Comparison of ENCODE assay signal across 7 mouse cellular contexts in genomic region chr2:116979561-116980391, GRCm38 (mm10).
DNase-seq lines count a peak whose midpoint lies in the region; ATAC-seq and TF ChIP-seq lines count a peak whose summit lies in the region.

No protein-coding gene starts in this region.

- TF ChIP-seq RAD21 in CH12.LX (IDR thresholded peaks at IDR 0.05; ENCODE audit: low read depth, low read length): no peak

- peaks cover 3 to 45% of the 10 kb centered on the region in 2 experiments; a peak in 3 of 4 replicates for H3K4me1 ChIP-seq in CH12.LX (ENCODE audit: control insufficient read depth in 1 of 2, insufficient read depth in 2 of 2)
- H3K4me1 ChIP-seq in embryonic facial prominence, embryonic 15.5 days: peaks cover 44% of the 10 kb centered on the region
- H3K4me1 ChIP-seq in limb, embryonic 13.5 days: peaks cover 45% of the 10 kb centered on the region

- no peak for TF ChIP-seq CTCF in CH12.LX (conservative IDR thresholded peaks at IDR 0.05 in 1 of 2, IDR thresholded peaks at IDR 0.05 in 1 of 2; ENCODE audit: low read depth in 2 of 2, low read length in 2 of 2)

- no peak for TF ChIP-seq EP300 in CH12.LX (IDR thresholded peaks at IDR 0.05; ENCODE audit: low read length)

- H3K4me3 ChIP-seq in CH12.LX (replicated peaks in 1 of 3; ENCODE audit: low read depth in 2 of 3, low read length in 2 of 3, poor library complexity in 1 of 3): no peak overlapping the region
- no peak overlapping the region for H3K4me3 ChIP-seq in embryonic facial prominence, embryonic 15.5 days (replicated peaks)
- H3K4me3 ChIP-seq in limb, embryonic 13.5 days: no peak overlapping the region

- TF ChIP-seq POLR2A in CH12.LX (IDR thresholded peaks at IDR 0.05; ENCODE audit: low read depth, low read length): no peak

- H3K27ac ChIP-seq in CH12.LX (ENCODE audit: insufficient read depth, low read depth): no peak overlapping the region
- peak overlapping the region; percentile 75 for H3K27ac ChIP-seq in embryonic facial prominence, embryonic 15.5 days (replicated peaks)
- H3K27ac ChIP-seq in limb, embryonic 13.5 days: peak overlapping the region; percentile 52

- H3K9me3 ChIP-seq in CH12.LX (replicated peaks; ENCODE audit: low read length): peaks cover 3% of the 10 kb centered on the region
- H3K9me3 ChIP-seq in embryonic facial prominence, embryonic 15.5 days (replicated peaks): no peaks in the 10 kb centered on the region; the same call in 1 of the 2 replicates
- H3K9me3 ChIP-seq in limb, embryonic 13.5 days: no peaks in the 10 kb centered on the region

- intact Hi-C loops in heart, postnatal 36 days (cut with DNase I): loop anchor here (2.0 kb wide), 2 partner anchors 39 to 201 kb away; no protein-coding TSS in a partner anchor

- H3K27me3 ChIP-seq in CH12.LX (replicated peaks): no peaks in the 10 kb centered on the region
- no peaks in the 10 kb centered on the region for H3K27me3 ChIP-seq in embryonic facial prominence, embryonic 15.5 days
- H3K27me3 ChIP-seq in limb, embryonic 13.5 days: no peaks in the 10 kb centered on the region

- WGBS in embryonic facial prominence, embryonic 15.5 days: 11% methylated on average over 10 of the region's 10 CpGs
- WGBS in limb, embryonic 13.5 days: 8% methylated on average over 10 of the region's 10 CpGs

- no peaks in the 10 kb centered on the region for H3K36me3 ChIP-seq in CH12.LX (replicated peaks in 1 of 2; ENCODE audit: control insufficient read depth in 1 of 2, insufficient read depth in 1 of 2, low read length in 1 of 2)
- H3K36me3 ChIP-seq in embryonic facial prominence, embryonic 15.5 days: no peaks in the 10 kb centered on the region
- H3K36me3 ChIP-seq in limb, embryonic 13.5 days: no peaks in the 10 kb centered on the region

- no peak overlapping the region for H3K9ac ChIP-seq in CH12.LX (ENCODE audit: insufficient read depth, low read depth)
- no peak overlapping the region for H3K9ac ChIP-seq in embryonic facial prominence, embryonic 15.5 days
- H3K9ac ChIP-seq in limb, embryonic 13.5 days: no peak overlapping the region

- dilution Hi-C loops in CH12.LX (cut with MboI; ENCODE audit: extremely low pct_ligation_motif_present, extremely low pct_unique_long_range_greater_than_20kb, low sequenced_read_pairs): no loop called here

- no peaks in the 10 kb centered on the region for H3K79me2 ChIP-seq in CH12.LX (replicated peaks; ENCODE audit: control insufficient read depth, extremely low read depth, insufficient read depth, poor library complexity, severe bottlenecking)

- 0 out of 2 replicates have a peak overlapping the region, but pooled peaks have one; percentile 5 for H3K4me2 ChIP-seq in CH12.LX (ENCODE audit: insufficient read depth, low read depth, poor library complexity, severe bottlenecking)
- H3K4me2 ChIP-seq in embryonic facial prominence, embryonic 15.5 days (replicated peaks): no peak overlapping the region
- no peak overlapping the region for H3K4me2 ChIP-seq in limb, embryonic 13.5 days (replicated peaks)

- 0 out of 2 replicates have a peak, but pooled peaks have one; percentile 36 for ATAC-seq in embryonic facial prominence, embryonic 15.5 days (ENCODE audit: insufficient number of reproducible peaks, low FRiP score, low TSS enrichment, low read depth)
- no peak for ATAC-seq in limb, embryonic 13.5 days (ENCODE audit: low FRiP score, low read depth)
- no peak for ATAC-seq in CD4-positive, CD25-positive, alpha-beta regulatory T cell, adult 4 months

- in situ Hi-C loops in CH12.LX (cut with MboI; ENCODE audit: low pct_ligation_motif_present, low pct_unique_long_range_greater_than_20kb, low sequenced_read_pairs): loop anchor here (10.0 kb wide), 1 partner anchor 145 kb away; the partner anchor contains the start of gene Spred1

- DNase-seq in A20 (ENCODE audit: low read depth, low spot score) (peak; percentile 46), CH12.LX (ENCODE audit: extremely low read depth) (peak; percentile 57)
- DNase-seq in heart, postnatal 36 days: peak; percentile 47 to 68
- DNase-seq in ovary, adult 18-20 months (ENCODE audit: low spot score): peak; percentile 25

TF ChIP-seq in CH12.LX, 34 proteins besides CTCF, POLR2A, EP300 and RAD21:
- peak; percentile 65 for TF ChIP-seq ZNF384 (IDR thresholded peaks at IDR 0.05; ENCODE audit: low read depth, low read length)
- TF ChIP-seq JUN (IDR thresholded peaks at IDR 0.05; ENCODE audit: insufficient read depth, low read depth, low read length): no peak
